Mouse (Mus musculus) kidney, postnatal 14 days (tissue): ENCODE measurements around the gene Pemt.

Experiments used
- DNase-seq: peaks from one replicate; pipeline ENCODE4 v3.0.0; 2022; ENCODE audit warnings: mixed read lengths

The Pemt gene

GRCm38 (mm10) chr11:60048841-60049240 is 2.6 kb upstream of the Pemt start:
- no peak for DNase-seq

- DNase-seq = no peak
Measured at GRCm38 (mm10) chr11:60045676-60046057, 622 bp downstream of the Pemt start.

- DNase-seq = no peak
Measured at GRCm38 (mm10) chr11:60044777-60045176, 1.5 kb downstream of the Pemt start.

GRCm38 (mm10) chr11:60042277-60042676 is 4.0 kb downstream of the Pemt start:
- DNase-seq = no peak

GRCm38 (mm10) chr11:60036537-60037220 is 9.6 kb downstream of the Pemt start:
- no peak for DNase-seq

GRCm38 (mm10) chr11:60034911-60035400 is 11.3 kb downstream of the Pemt start:
- DNase-seq = no peak

GRCm38 (mm10) chr11:60034293-60034692 is 12.0 kb downstream of the Pemt start:
- no peak for DNase-seq

GRCm38 (mm10) chr11:60032586-60033430 is 13.5 kb downstream of the Pemt start:
- no peak for DNase-seq

- DNase-seq = no peak
Measured at GRCm38 (mm10) chr11:60030747-60031331, 15.4 kb downstream of the Pemt start.

- DNase-seq = no peak
Measured at GRCm38 (mm10) chr11:60029976-60030375, 16.3 kb downstream of the Pemt start.

GRCm38 (mm10) chr11:60027913-60028875 is 18.1 kb downstream of the Pemt start:
- DNase-seq = no peak

- DNase-seq = peak; percentile 76
Measured at GRCm38 (mm10) chr11:60027272-60027671, 19.0 kb downstream of the Pemt start.

GRCm38 (mm10) chr11:60026166-60026565 is 20.1 kb downstream of the Pemt start:
- no peak for DNase-seq

GRCm38 (mm10) chr11:60021201-60021600 is 25.1 kb downstream of the Pemt start:
- no peak for DNase-seq

- peak; percentile 47 for DNase-seq
Measured at GRCm38 (mm10) chr11:60016726-60017125, 29.6 kb downstream of the Pemt start.

- DNase-seq = no peak
Measured at GRCm38 (mm10) chr11:60011516-60011915, 34.8 kb downstream of the Pemt start.

GRCm38 (mm10) chr11:60009451-60009850 is 36.8 kb downstream of the Pemt start:
- DNase-seq = no peak

GRCm38 (mm10) chr11:60005866-60006265 is 40.4 kb downstream of the Pemt start:
- DNase-seq = no peak

- no peak for DNase-seq
Measured at GRCm38 (mm10) chr11:60004716-60005115, 41.6 kb downstream of the Pemt start.

GRCm38 (mm10) chr11:60003811-60004210 is 42.5 kb downstream of the Pemt start:
- no peak for DNase-seq

- DNase-seq = no peak
Measured at GRCm38 (mm10) chr11:60001231-60001980, 44.9 kb downstream of the Pemt start.

GRCm38 (mm10) chr11:59994318-59994717 is 52.0 kb downstream of the Pemt start:
- no peak for DNase-seq
